Mouse (Mus musculus): ENCODE measurements around the gene Fam3b.

- no peak for TF ChIP-seq CTCF (IDR thresholded peaks at IDR 0.05; ENCODE audit: extremely low read depth, insufficient read length, insufficient replicate concordance, low read depth, low read length)
- TF ChIP-seq POLR2A (IDR thresholded peaks at IDR 0.05; ENCODE audit: low read depth, low read length): no peak
Measured at GRCm38 (mm10) chr16:97514099-97514940, at the start of gene Fam3b.
